Mouse (Mus musculus) heart, adult 2 months (tissue): ENCODE results near the gene Pcyox1. TPM values are rescaled to one million over a fixed set of nuclear protein-coding genes. Genes with fewer than 3 reads are reported as not detected.

Experiments used
- DNase-seq, 2 experiments: peaks; one replicate each; pipeline ENCODE4 v3.0.0; 2021
- H3K27ac ChIP-seq: fragments of 200-600 bp; 2 replicates; pipeline ENCODE4 v1.8.1; 2022
- H3K27me3 ChIP-seq: fragments of 200-500 bp; 2 replicates; pipeline ENCODE4 v1.6.1; 2012; ENCODE audit warnings: mild to moderate bottlenecking, low read length, inconsistent platforms, mixed read lengths; ENCODE audit not compliant: control insufficient read depth, insufficient read depth
- H3K36me3 ChIP-seq: fragments of 200-500 bp; 2 replicates; pipeline ENCODE4 v1.6.1; 2012; ENCODE audit warnings: low read length, inconsistent platforms; ENCODE audit not compliant: control insufficient read depth, insufficient read depth
- H3K4me1 ChIP-seq: fragments of 200-500 bp; 2 replicates; pipeline ENCODE4 v1.6.1; 2011; ENCODE audit warnings: low read length; ENCODE audit not compliant: control insufficient read depth, insufficient read depth
- H3K4me3 ChIP-seq: fragments of 200-600 bp; 2 replicates; pipeline ENCODE4 v1.8.1; 2022
- H3K79me2 ChIP-seq: fragments of 200-500 bp; replicated peaks from 2 replicates; pipeline ENCODE4 v1.6.1; 2012; ENCODE audit warnings: mild to moderate bottlenecking, inconsistent platforms, low read length, moderate library complexity, mixed read lengths; ENCODE audit not compliant: control insufficient read depth, insufficient read depth
- H3K9ac ChIP-seq: fragments of 200-500 bp; 2 replicates; pipeline ENCODE4 v1.6.1; 2012; ENCODE audit warnings: low read depth, mild to moderate bottlenecking, control low read depth, inconsistent platforms, low read length, mixed read lengths
- CTCF ChIP-seq: fragments of 200-600 bp; IDR thresholded peaks from 2 replicates; pipeline ENCODE4 v1.8.1; 2022; ENCODE audit warnings: antibody characterized with exemption, mild to moderate bottlenecking, moderate library complexity
- EP300 ChIP-seq: fragments of 200-500 bp; IDR thresholded peaks from 2 replicates; pipeline ENCODE4 v1.6.1; 2011; ENCODE audit warnings: low read depth, low read length, control low read depth; ENCODE audit not compliant: insufficient read depth
- POLR2A ChIP-seq: fragments of 200-500 bp; IDR thresholded peaks from 2 replicates; pipeline ENCODE4 v1.6.1; 2011; ENCODE audit warnings: mild to moderate bottlenecking, low read depth, low read length, control low read depth; ENCODE audit not compliant: insufficient read depth
- WGBS: fragments of 180-500 bp; shearing (Covaris S2); methylation state at CpG from one replicate; pipeline ENCODE4 v1.1.7; 2018; 5-methylcytosine and 5-hydroxymethylcytosine counted together
- intact Hi-C: fragments of 180-260 bp; cut with DNase I; formaldehyde crosslinking; loops from one replicate; pipeline ENCODE4 v1.15.1; 2025
- polyA plus RNA-seq: library from polyadenylated mRNA; depleted of rRNA; stranded (reverse); fragments of >200 nt; gene quantifications from 2 replicates; pipeline ENCODE4 v1.2.3, GENCODE M21; 2012
- total RNA-seq, 2 experiments: library from RNA; stranded (reverse); gene quantifications; 2 replicates each; pipeline ENCODE4 v1.2.3; 2021

Pcyox1 gene
- total and polyA plus RNA-seq, 3 experiments, result 30.3 to 82.5 (median 69.6) TPM

GRCm38 (mm10) chr6:86378341-86378740 lies 18.6 kb downstream of the Pcyox1 start:
- Histone ChIP-seq H3K36me3 (no peaks in the 10 kb centered on the region), H3K79me2 (no peaks in the 10 kb centered on the region), H3K4me1 (no peaks in the 10 kb centered on the region), H3K27me3 (no peaks in the 10 kb centered on the region), H3K4me3 (no peak overlapping the region), H3K27ac (no peak overlapping the region), H3K9ac (no peak overlapping the region)
- WGBS, result 88% methylated on average over 3 of the region's 3 CpGs
- DNase-seq, result no peak
- intact Hi-C loops, result loop anchor here (10.0 kb wide), 1 partner anchor 434 kb away; no protein-coding TSS in a partner anchor
- TF ChIP-seq POLR2A, result no peak
- no peak for TF ChIP-seq CTCF
- no peak for TF ChIP-seq EP300

- Histone ChIP-seq H3K4me1 (peaks cover 7% of the 10 kb centered on the region), H3K27me3 (no peaks in the 10 kb centered on the region), H3K9ac (no peak overlapping the region), H3K36me3 (no peaks in the 10 kb centered on the region), H3K4me3 (no peak overlapping the region), H3K79me2 (0 out of 2 replicates have a peak, but pooled peaks cover 1% of the 10 kb centered on the region), H3K27ac (no peak overlapping the region)
- no peak for DNase-seq
- WGBS, result 93% methylated on average over 6 of the region's 6 CpGs
- intact Hi-C loops, result loop anchor here (10.0 kb wide), 1 partner anchor 429 kb away; no protein-coding TSS in a partner anchor
- TF ChIP-seq EP300 (no peak), CTCF (no peak), POLR2A (no peak)
Measured at GRCm38 (mm10) chr6:86373556-86373955, 23.4 kb downstream of the Pcyox1 start.

GRCm38 (mm10) chr6:86371950-86372516 lies 24.9 kb downstream of the Pcyox1 start:
- WGBS, result 3% methylated on average over 12 of the region's 12 CpGs
- peaks cover 7% of the 10 kb centered on the region for H3K4me1 ChIP-seq
- intact Hi-C loops, result loop anchor here (2.0 to 10.0 kb wide), 2 partner anchors 25 to 427 kb away; partner anchors contain the start of gene Pcyox1

GRCm38 (mm10) chr6:86371340-86371911 lies 25.5 kb downstream of the Pcyox1 start:
- no peaks in the 10 kb centered on the region for H3K27me3 ChIP-seq
- DNase-seq, result peak; percentile 96

More at GRCm38 (mm10) chr6:86371950-86372516, 24.9 kb downstream of the Pcyox1 start:
- peak overlapping the region; percentile 85 for H3K27ac ChIP-seq
- no peak for TF ChIP-seq POLR2A
- TF ChIP-seq CTCF, result no peak
- TF ChIP-seq EP300, result no peak
- 0 out of 2 replicates have a peak, but pooled peaks cover 1% of the 10 kb centered on the region for H3K79me2 ChIP-seq
- peak overlapping the region; percentile 80 for H3K9ac ChIP-seq
- H3K4me3 ChIP-seq, result peak overlapping the region; percentile 78
- no peaks in the 10 kb centered on the region for H3K27me3 ChIP-seq
- DNase-seq, result no peak
- no peaks in the 10 kb centered on the region for H3K36me3 ChIP-seq

GRCm38 (mm10) chr6:86370764-86371339 lies 26.1 kb downstream of the Pcyox1 start, which contains the start of gene Snrpg:
TSS of gene Snrpg (plus strand) at chr6:86371304.
- 0 out of 2 replicates have a peak, but pooled peaks cover 1% of the 10 kb centered on the region for H3K79me2 ChIP-seq
- DNase-seq, result no peak
- intact Hi-C loops, result loop anchor here (2.0 to 10.0 kb wide), 2 partner anchors 26 to 426 kb away; partner anchors contain the start of gene Pcyox1
- H3K9ac ChIP-seq, result peak within 1 kb of the TSS; percentile 80
- H3K36me3 ChIP-seq, result no peaks in the 10 kb centered on the region
- no peak for TF ChIP-seq CTCF
- no peak for TF ChIP-seq EP300
- TF ChIP-seq POLR2A, result no peak; the same call in 1 of the 2 replicates
- WGBS, result 14% methylated on average over 15 of the region's 15 CpGs
- H3K4me1 ChIP-seq, result peaks cover 7% of the 10 kb centered on the region
- no peaks in the 10 kb centered on the region for H3K27me3 ChIP-seq
- peak within 1 kb of the TSS; percentile 85 for H3K27ac ChIP-seq
- H3K4me3 ChIP-seq, result peak within 1 kb of the TSS; percentile 78

More at GRCm38 (mm10) chr6:86371340-86371911, 25.5 kb downstream of the Pcyox1 start:
- peak overlapping the region; percentile 78 for H3K4me3 ChIP-seq
- no peaks in the 10 kb centered on the region for H3K36me3 ChIP-seq
- under 1% methylated on average over 50 of the region's 50 CpGs for WGBS
- H3K27ac ChIP-seq, result peak overlapping the region; percentile 85
- peak overlapping the region; percentile 80 for H3K9ac ChIP-seq
- intact Hi-C loops, result loop anchor here (2.0 to 10.0 kb wide), 2 partner anchors 25 to 427 kb away; partner anchors contain the start of gene Pcyox1
- TF ChIP-seq EP300, result peak; percentile 89
- peak; percentile 99 for TF ChIP-seq POLR2A
- no peak for TF ChIP-seq CTCF
- H3K79me2 ChIP-seq, result 0 out of 2 replicates have a peak, but pooled peaks cover 1% of the 10 kb centered on the region
- peaks cover 7% of the 10 kb centered on the region for H3K4me1 ChIP-seq
